Mouse (Mus musculus): ENCODE results near the gene Zzef1. TPM values are rescaled to one million over a fixed set of nuclear protein-coding genes. Genes with fewer than 3 reads are reported as not detected.

Gene Zzef1
- total RNA-seq, 2 experiments from 2014 or later = 45.5 to 51.1 TPM

GRCm38 (mm10) chr11:72805232-72805631 is 9.2 kb downstream of the Zzef1 start:
- DNase-seq (ENCODE audit: low spot score in 2 of 2) = no peak

GRCm38 (mm10) chr11:72806556-72806955 is 10.5 kb downstream of the Zzef1 start:
- peak; percentile 30 to 74 for DNase-seq (ENCODE audit: low spot score in 2 of 2)

- no peak for DNase-seq (ENCODE audit: low spot score in 2 of 2)
These were observed 12.0 kb downstream of the Zzef1 start for GRCm38 (mm10) chr11:72807992-72808391.

- no peak for DNase-seq (ENCODE audit: low spot score in 2 of 2)
These were observed 17.7 kb downstream of the Zzef1 start for GRCm38 (mm10) chr11:72813687-72814086.

- DNase-seq (ENCODE audit: low spot score in 2 of 2) = no peak
These were observed 18.2 kb downstream of the Zzef1 start for GRCm38 (mm10) chr11:72814188-72814587.

- DNase-seq (ENCODE audit: low spot score in 2 of 2) = no peak
These were observed 20.8 kb downstream of the Zzef1 start for GRCm38 (mm10) chr11:72816859-72817258.

- DNase-seq (ENCODE audit: low spot score in 2 of 2) = no peak
These were observed 22.0 kb downstream of the Zzef1 start for GRCm38 (mm10) chr11:72818067-72818466.

GRCm38 (mm10) chr11:72821041-72821440 is 25.0 kb downstream of the Zzef1 start:
- no peak for DNase-seq (ENCODE audit: low spot score in 2 of 2)

GRCm38 (mm10) chr11:72829869-72830268 is 33.8 kb downstream of the Zzef1 start:
- DNase-seq (ENCODE audit: low spot score in 2 of 2) = no peak

GRCm38 (mm10) chr11:72842731-72843130 is 46.7 kb downstream of the Zzef1 start:
- no peak for DNase-seq (ENCODE audit: low spot score in 2 of 2)

GRCm38 (mm10) chr11:72843576-72843975 is 47.5 kb downstream of the Zzef1 start:
- no peak for DNase-seq (ENCODE audit: low spot score in 2 of 2)

GRCm38 (mm10) chr11:72845526-72845925 is 49.5 kb downstream of the Zzef1 start:
- DNase-seq (ENCODE audit: low spot score in 2 of 2) = no peak

- DNase-seq (ENCODE audit: low spot score in 2 of 2) = no peak
These were observed 50.7 kb downstream of the Zzef1 start for GRCm38 (mm10) chr11:72846685-72847084.

- DNase-seq (ENCODE audit: low spot score in 2 of 2) = no peak
These were observed 52.0 kb downstream of the Zzef1 start for GRCm38 (mm10) chr11:72847831-72848628.

- DNase-seq (ENCODE audit: low spot score in 2 of 2) = no peak
These were observed 54.5 kb downstream of the Zzef1 start for GRCm38 (mm10) chr11:72850419-72851131.

GRCm38 (mm10) chr11:72851214-72851613 is 55.2 kb downstream of the Zzef1 start:
- no peak for DNase-seq (ENCODE audit: low spot score in 2 of 2)

- no peak for DNase-seq (ENCODE audit: low spot score in 2 of 2)
These were observed 56.1 kb downstream of the Zzef1 start for GRCm38 (mm10) chr11:72852122-72852521.

- no peak for DNase-seq (ENCODE audit: low spot score in 2 of 2)
These were observed 57.1 kb downstream of the Zzef1 start for GRCm38 (mm10) chr11:72853086-72853485.

GRCm38 (mm10) chr11:72854251-72854650 is 58.2 kb downstream of the Zzef1 start:
- DNase-seq (ENCODE audit: low spot score in 2 of 2) = no peak

GRCm38 (mm10) chr11:72856764-72857163 is 60.7 kb downstream of the Zzef1 start:
- DNase-seq (ENCODE audit: low spot score in 2 of 2) = no peak

GRCm38 (mm10) chr11:72861236-72861635 is 65.2 kb downstream of the Zzef1 start:
- DNase-seq (ENCODE audit: low spot score in 2 of 2) = peak in 1 of 2 experiments; percentile 12

GRCm38 (mm10) chr11:72866446-72866845 is 70.4 kb downstream of the Zzef1 start:
- no peak for DNase-seq (ENCODE audit: low spot score in 2 of 2)
